18 mouse cellular contexts compared by ENCODE assay signal in genomic region chr12:68829404-68829803, GRCm38 (mm10).
"Had no signal": no experiment of that assay in that cellular context is flagged by ENCODE, and none has a peak within 500 bp of the region (broad histone marks: within the 10 kb centered on the region; RNA-seq: fewer than 3 reads in every experiment).

No protein-coding gene starts in this region.

- H3K9me3 ChIP-seq: limb, embryonic 15.5 days; liver, embryonic 12.5 days; midbrain, embryonic 12.5 days; neural tube, embryonic 13.5 days; neural tube, embryonic 15.5 days; stomach, embryonic 15.5 days had no signal

- H3K27ac ChIP-seq: limb, embryonic 15.5 days; liver, embryonic 12.5 days; liver, embryonic 14.5 days; midbrain, embryonic 12.5 days; neural tube, embryonic 13.5 days; neural tube, embryonic 15.5 days; stomach, embryonic 15.5 days; stomach, postnatal 0 days had no signal

- H3K4me1 ChIP-seq: limb, embryonic 15.5 days; liver, embryonic 12.5 days; neural tube, embryonic 15.5 days; stomach, embryonic 15.5 days had no signal

- ATAC-seq: liver, embryonic 12.5 days; midbrain, embryonic 16.5 days had no signal

- H3K36me3 ChIP-seq: limb, embryonic 15.5 days; liver, embryonic 12.5 days; midbrain, embryonic 12.5 days; neural tube, embryonic 13.5 days; neural tube, embryonic 15.5 days; stomach, embryonic 15.5 days had no signal

- H3K27me3 ChIP-seq: limb, embryonic 15.5 days; liver, embryonic 12.5 days; midbrain, embryonic 12.5 days; neural tube, embryonic 13.5 days; neural tube, embryonic 15.5 days; stomach, embryonic 15.5 days had no signal

- DNase-seq: lung, embryonic 14.5 days; lung, postnatal 36 days; midbrain, embryonic 14.5 days; retina, postnatal 1 day; right cerebral cortex, adult 18-20 months; thymus, adult 2 months; thymus, postnatal 25 days; thymus, postnatal 4 days had no signal

- H3K9ac ChIP-seq: limb, embryonic 15.5 days; liver, embryonic 12.5 days; liver, embryonic 14.5 days; lung, embryonic 14.5 days; midbrain, embryonic 12.5 days; neural tube, embryonic 13.5 days; neural tube, embryonic 15.5 days; stomach, embryonic 15.5 days had no signal

- H3K4me3 ChIP-seq: limb, embryonic 15.5 days; liver, embryonic 12.5 days; midbrain, embryonic 12.5 days; myocyte; neural tube, embryonic 13.5 days; neural tube, embryonic 15.5 days; stomach, embryonic 15.5 days had no signal

- H3K4me2 ChIP-seq: limb, embryonic 15.5 days; liver, embryonic 12.5 days; lung, embryonic 14.5 days; midbrain, embryonic 12.5 days; neural tube, embryonic 13.5 days; neural tube, embryonic 15.5 days; stomach, embryonic 15.5 days had no signal
